Mouse (Mus musculus) urinary bladder, postnatal 14 days (tissue): Measurements from ENCODE around the gene Kctd6.

Source experiments
- DNase-seq: peaks from one replicate; pipeline ENCODE4 v3.0.0; 2021; ENCODE audit warnings: low spot score

Gene Kctd6

DNA sequence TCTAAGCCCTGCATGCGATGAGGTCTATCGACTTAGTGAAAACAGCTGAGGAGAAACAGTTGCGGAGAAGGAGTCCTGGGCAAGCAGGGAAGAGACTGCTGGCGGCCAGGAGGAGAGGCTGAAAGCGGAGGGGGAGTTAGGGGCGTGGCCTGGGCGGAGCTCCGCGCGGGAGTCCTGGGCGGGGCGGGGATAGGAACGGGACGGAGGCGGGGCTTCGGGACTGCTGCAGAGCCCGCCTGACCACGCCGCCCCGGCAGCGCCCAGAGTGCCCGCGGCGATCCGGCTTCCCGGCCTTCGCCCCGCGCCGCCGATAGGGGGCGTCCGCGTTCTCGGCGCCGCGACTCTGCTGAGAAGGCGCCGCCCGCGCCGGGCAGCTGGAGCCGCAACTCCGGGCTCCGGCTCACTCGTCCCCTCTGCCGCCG, at the start of gene Kctd6:
Kctd6 (plus strand) TSS at position 338 of the 422 bp plus-strand sequence.
- peak; percentile 100 for DNase-seq

DNA sequence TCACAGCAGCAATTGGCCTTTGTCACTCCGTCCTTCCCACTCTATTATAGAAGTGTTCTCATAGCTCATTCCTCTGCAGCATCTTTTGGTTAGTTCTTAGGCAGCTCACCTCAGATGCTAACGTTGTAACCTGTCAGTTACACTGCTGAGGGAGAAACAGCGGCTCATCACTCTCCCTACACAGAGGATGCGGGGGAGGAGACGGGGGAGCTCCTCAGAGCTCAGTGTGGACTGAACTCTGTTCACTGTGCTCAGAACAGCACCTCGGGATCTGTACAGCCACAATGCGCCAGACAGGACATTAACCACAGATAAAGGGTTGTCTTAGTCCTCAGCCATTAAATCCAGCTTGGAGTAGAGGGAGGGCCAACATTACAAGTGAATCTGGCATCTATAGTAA, 49.5 kb upstream of the Kctd6 start:
- no peak for DNase-seq

DNA sequence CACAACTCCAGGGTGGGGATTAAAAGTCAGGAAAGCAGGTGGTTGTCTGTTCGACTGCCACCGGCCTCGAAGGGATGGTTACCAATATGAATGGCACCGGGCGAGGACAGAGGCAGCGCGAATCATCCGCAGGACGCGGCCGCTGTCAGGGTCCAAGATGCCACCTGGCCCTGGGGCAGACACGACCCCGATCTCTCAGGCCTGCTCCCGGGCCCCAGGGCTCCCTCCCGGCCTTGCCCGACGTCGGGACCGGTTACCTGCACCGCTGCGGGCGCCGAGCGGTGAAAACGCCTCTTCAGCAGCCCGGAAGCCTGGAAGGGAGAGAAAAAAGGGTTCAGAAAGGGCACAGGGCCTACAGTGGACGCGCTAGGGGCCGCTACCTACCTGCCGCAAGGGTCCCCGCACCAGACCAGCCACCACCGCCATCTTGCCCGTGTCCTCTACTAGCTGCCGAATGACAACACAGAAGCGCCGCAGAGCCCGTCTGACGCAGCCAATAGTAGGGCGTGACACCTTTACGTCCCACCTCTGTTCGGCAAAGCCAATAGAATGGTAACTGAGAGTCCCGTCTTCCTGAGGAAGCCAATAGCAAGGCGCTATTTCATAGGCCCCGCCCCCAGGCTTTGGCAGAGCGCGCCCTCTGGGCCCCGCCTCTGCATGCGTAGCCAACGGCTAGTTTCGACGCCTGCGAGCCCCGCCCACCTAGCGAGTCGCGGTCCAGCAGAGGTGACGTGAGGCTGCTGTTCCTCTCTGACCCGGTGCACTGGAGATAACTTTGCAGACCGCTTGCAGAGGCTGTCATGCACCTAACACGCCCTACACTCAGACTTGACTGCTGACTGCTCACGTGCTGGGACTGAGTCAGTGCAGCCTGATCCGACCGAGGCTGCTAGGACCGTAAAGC, 41.2 kb upstream of the Kctd6 start, which contains the start of gene Pdhb:
Pdhb (minus strand) TSS at position 519 of the 904 bp plus-strand sequence.
- DNase-seq: peak; percentile 99

DNA sequence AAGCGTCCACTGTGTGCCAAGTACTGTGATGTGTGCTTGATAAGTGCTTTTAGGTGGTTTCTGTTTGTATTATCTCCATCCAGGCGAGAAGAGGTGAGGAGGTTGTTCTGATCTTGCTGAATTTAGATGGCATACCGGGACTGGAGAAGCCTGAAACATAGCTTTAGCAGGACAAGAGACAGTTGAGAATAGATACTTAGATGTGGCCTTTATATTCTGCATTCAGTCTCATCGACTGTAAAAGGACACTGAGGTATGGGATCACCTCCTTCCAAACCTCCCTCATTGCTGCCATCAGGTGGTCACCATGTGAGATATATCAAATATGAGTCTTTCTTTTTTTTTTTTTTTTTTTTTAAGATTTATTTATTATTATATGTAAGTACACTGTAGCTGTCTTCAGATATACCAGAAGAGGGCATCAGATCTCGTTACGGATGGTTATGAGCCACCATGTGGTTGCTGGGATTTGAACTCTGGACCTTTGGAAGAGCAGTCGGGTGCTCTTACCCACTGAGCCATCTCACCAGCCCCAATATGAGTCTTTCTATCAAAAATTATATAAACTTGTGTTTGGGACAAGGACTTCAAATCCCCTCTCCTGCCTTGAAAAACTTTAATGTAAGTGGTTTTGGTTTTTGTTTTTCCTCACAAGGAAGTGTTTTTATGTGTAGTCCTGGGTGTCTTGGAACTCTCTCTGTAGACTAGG, 40.2 kb upstream of the Kctd6 start:
- DNase-seq: peak; percentile 35

DNA sequence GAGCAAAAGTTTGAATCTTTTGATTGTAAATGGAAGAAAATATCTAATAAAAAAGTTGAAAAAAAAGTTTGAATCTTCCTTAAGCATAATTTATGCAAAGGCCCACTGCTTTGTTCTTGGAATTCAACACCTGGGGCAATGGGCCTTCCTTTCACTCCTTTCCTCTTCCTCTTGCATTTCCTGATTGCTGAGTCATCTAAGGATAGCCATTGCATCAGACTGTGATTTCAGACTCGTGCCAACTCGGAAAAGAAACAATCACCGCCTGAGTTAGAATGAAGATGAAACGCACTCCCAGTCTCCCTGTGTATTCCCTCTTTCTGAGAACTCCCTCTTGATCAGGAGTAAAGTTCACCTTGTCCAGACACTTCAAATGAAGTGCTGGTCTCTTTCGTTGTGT, 39.3 kb upstream of the Kctd6 start:
- DNase-seq: no peak

GRCm38 (mm10) chr14:8176251-8176650, 37.7 kb upstream of the Kctd6 start:
- DNase-seq: no peak

DNA sequence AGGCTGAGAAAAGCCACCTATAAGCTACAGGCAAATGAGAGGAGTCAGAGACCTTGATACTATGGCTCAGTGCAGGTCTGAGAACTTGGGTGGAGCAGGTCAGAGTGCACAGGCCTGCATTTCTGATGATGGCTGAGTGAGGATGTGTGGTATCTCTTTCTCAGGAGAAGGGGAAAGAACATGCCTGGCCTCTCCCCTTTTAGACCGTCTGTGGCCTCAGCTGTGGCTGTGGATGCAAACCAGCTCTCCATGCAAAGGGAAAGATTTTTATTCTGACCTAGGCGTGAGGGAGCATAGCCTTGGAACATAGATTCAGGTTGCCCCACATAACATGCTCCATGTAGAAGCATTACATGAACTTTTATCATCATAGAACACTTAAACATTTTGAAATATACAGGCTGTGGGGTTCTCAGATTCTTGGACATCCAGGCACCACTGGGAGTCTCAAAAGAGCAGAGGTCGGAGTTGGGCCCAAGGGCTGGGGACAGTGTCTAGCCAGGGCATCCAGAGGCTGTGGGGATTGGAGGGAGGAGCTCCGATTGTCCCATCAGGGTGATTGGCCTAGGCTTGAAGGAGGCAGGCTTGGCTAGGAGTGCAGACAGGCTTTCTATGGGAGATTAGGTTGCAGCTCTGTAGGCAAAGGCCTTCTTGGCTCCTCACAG, 33.4 kb upstream of the Kctd6 start:
- DNase-seq: no peak

DNA sequence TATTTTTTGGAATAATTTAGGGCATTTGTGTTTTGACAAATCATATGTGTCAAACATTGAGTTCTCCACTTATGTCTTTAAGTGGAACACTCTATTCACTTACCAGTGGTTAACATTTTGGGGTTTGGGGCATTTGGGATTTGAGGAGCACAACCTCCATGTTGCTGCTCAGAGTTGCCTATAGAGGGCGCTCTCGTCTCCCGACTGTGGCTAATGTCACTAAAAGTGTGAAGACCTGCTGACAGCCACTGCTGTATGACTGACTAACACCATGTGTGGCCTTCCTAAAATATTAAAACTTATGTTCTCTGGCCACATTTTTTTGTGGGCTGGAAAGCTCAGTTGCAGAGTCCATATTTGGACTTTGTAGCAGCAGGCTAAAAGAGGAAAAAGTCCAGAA, 30.6 kb upstream of the Kctd6 start:
- no peak for DNase-seq

DNA sequence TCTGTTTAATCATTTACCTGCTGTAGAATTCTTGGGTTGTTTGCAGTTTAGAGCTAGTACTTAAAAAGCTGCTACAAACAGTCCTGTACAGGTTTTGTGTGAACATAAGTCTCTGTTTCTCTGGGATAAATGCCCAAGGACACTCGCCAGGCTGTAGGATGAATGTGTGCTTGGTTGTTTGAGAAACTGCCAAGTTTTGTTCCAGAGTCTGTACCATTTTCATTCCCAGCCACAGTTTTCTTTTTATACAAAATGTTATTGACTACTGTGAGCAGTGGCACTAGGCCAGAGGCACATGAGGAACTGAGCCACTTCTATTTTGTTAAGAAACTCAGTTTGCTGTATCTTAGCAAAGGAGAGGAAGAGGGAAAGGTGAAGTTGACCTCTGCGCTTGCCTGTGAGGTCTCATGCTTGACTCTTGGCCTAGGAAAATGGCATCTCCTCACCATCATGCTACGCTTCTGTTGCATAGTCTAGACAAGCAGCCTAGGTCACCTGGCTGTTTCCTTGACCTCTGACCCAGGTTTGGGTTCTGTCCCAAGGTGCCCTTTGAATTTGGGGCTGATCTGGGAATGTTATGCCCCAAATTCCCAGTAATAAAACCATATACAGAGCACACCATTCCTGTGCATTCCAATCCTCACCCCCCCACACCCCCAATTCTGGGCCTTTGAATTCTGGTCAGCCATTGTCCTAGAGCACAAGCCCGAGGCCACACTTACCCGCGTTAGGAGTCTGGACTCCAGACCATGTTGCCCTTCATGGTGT, 27.5 kb upstream of the Kctd6 start:
- DNase-seq: no peak

DNA sequence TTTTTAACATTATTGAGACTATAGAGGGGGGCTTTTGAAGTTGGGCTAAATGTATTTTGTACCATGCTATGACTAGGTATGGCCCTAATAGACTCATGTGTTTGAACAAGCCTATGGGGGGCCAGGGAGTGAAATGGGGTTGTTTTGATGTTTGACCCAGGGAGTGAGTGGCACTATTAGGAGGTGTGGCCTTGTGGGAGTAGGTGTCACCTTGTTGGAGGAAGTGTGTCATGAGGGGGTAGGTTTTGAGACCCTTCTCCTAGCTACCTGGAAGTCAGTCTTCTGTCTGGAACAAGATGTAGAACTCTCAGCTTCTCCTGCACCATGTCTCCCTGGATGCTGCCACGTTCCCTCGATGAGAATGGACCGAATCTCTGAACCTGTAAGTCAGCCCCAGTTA, 23.4 kb upstream of the Kctd6 start:
- no peak for DNase-seq

DNA sequence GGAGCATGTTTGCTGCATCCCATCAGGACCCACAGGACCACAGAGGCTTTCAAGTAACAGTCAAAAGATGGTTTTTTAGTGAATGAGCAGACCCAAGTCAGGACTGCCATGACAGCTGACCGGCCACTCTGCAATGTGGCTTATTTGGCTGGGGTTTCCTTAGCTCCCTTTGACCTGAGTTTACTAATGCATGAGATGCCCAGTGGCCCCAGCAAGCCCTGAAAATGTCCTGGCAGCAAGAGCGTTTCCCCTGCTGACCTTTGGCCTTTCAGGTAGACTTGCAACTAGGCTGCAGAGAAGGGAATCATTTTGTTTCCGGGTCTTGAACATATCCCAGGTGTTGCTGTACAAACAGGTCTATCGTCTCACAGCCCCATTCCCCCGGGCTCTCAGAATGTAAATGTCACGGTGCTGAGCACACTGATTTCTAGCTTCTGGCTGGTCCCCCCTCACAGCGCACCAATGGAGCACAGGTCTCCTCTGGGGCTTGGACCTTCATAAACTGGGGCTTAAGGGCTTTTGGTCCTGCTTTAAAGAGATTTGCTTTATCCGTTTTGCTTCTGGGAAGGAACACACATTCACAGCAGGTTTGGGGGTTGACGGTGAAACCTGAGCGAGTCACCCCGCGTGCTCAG, 22.5 kb upstream of the Kctd6 start:
- no peak for DNase-seq

DNA sequence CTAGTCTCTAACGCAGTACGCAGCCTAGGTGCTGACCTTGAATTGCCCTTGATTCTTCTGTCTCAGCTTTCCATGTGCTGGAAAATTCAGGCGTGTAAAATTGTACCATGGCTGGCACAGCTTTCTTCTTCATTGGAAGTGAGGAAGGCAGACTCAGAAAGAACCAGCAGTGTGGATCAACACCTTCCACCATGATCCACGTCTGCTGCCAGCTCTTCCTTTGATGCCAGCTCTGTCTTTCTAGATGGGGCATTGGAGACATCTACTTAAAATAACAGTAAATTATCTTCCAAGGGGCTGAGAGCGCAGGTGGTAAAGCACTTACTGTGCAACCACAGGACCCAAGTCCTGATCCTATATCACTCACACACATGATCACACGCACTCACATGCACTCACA, 21.2 kb upstream of the Kctd6 start:
- DNase-seq: no peak

DNA sequence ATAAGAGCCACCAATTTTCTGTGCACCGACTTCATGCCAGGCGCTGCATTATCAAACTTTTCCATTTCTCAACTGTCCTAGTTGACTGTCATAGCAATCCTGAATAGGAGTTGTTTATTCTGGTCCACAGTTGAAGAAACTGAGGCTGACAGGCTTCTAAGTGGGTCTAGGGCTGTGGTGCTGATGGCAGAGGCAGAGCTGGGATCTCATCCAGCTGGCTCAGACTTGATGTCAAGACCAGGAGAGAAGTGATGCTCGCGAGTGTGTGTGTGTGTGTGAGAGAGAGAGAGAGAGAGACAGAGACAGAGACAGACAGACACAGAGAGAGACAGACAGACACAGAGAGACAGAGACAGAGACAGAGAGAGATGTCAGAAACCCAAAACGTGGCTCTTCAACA, 13.2 kb upstream of the Kctd6 start:
- DNase-seq: no peak

GRCm38 (mm10) chr14:8201715-8202114, 12.2 kb upstream of the Kctd6 start:
- DNase-seq: no peak

GRCm38 (mm10) chr14:8206179-8206910, 7.6 kb upstream of the Kctd6 start:
- DNase-seq: no peak

GRCm38 (mm10) chr14:8207105-8207504, 6.8 kb upstream of the Kctd6 start:
- DNase-seq: no peak

DNA sequence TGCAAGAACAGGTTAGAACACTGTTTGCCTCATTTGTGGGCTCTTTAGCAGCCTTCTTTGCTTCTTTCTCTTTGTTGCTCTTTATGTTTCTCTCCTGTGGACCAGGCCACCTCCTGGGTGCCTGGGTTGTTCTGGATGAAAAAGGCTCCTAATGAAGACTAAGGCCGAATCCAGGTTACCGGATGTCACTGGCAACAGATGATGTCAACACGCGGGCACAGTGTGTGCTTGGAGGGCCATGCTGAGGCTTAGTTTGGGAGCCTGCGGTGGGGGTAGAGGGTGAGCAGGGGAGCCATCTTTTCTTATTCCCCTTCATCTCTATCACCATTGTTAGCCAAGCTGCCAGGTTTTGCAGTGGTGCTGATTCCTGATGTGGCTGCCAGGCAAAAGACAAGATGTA, 6.4 kb upstream of the Kctd6 start:
- DNase-seq: no peak

DNA sequence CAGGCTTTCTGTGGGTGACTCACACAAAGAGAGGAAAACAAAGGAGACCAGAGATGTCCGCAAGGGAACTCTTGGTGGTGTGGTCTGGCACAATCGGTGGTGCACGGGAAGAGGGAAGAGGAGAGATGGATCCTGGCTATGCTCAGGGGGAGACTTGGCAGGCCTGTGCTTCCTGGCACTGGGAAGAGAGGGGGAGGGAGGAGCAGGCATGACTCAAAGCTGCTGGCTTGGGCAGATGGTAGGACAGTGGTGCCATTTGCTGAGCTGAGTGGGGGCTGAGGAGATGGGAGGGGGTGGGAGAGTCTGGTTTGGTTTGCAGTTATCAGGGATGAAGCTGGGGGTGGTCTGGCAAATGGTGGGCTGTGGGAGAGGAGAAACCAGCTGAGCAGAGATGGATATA, 5.1 kb upstream of the Kctd6 start:
- no peak for DNase-seq

- DNase-seq: no peak
Observed at GRCm38 (mm10) chr14:8209896-8210295, 4.0 kb upstream of the Kctd6 start.

DNA sequence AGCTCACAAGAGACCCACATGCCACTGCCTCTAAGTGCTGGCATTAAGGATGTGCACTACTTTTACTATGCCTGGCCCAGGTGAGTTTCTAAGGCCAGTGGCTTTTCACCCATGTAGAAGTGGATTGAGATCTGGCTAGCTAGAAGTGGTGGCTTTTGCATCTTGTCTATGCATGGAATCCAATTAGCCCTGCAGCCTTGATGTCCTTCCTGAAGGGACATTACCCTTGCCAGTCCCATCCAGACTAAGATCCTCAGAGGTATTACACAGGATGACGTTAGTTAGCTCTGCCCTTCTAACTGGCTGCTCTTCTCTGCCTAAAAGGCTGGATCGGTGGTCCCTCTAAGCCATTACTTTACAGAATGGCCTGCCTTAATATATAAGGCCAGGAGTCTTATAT, 944 bp upstream of the Kctd6 start:
- DNase-seq: no peak
